ENCODE assay signal across 8 mouse cellular contexts in the genomic region with DNA sequence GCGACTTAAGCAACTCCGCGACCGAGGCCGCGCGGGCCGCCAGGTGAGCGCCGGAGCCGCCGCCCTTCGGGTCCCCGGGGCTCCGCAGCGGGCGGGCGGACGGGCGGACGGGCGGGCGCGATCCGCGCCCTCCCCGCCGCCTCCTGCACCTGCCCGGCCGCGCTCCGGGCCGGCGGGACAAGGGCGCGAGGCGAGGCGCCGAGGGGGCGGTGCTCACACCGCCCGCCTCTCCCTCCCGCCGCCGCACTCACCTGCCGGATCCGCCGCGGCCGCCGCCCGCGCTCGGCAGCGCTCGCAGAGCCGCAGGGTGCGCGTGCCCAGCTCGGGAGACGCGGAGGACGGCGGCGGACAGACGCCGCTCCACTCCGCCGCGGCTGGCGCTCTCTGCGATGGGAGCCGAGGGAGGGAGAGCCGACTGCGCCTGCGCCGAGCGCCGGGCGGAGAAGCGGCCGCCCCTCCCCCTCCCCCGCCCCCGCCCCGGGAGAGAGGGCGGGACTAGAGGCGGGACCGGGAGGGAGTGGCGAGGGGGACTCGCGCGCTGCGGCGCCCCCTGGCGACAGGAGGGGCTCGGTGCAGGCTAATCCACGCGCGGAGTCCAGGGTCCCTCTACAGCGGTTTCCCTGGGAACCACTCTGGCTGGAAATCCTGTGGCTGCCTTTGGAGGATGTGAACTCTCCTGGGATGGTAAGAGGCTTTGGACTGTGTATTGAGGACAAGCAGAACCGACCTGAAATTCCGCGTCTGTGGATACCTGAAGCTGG. TPM values are rescaled to one million over a fixed set of nuclear protein-coding genes. Genes with fewer than 3 reads are reported as not detected.
DNase-seq lines count a peak whose midpoint lies in the region; ATAC-seq lines count a peak whose summit lies in the region.

A gene (minus strand): TSS at position 761 of the 761 bp plus-strand sequence.

- peak within 1 kb of the TSS; percentile 67 for H3K4me3 ChIP-seq in intestine, embryonic 14.5 days (ENCODE audit: low read depth, low read length)

- H3K27ac ChIP-seq in intestine, embryonic 14.5 days (ENCODE audit: low read depth) = peak within 1 kb of the TSS; percentile 71

- peak; percentile 86 for ATAC-seq in intestine, embryonic 14.5 days (replicated peaks; ENCODE audit: low FRiP score, low TSS enrichment, low read depth)

- no peaks in the 10 kb centered on the region for H3K36me3 ChIP-seq in intestine, embryonic 14.5 days (ENCODE audit: control insufficient read depth, insufficient read depth, low read length)

- H3K4me2 ChIP-seq in intestine, embryonic 14.5 days (ENCODE audit: low read length) = peak within 1 kb of the TSS; percentile 60

- peaks cover 6% of the 10 kb centered on the region for H3K4me1 ChIP-seq in intestine, embryonic 14.5 days (replicated peaks; ENCODE audit: control insufficient read depth, insufficient read depth, low read length)

- intact Hi-C loops in left cerebral cortex, postnatal 14 days (cut with DNase I) = no loop called here

- under 1% methylated on average over 87 of the region's 103 CpGs for WGBS in intestine, embryonic 14.5 days

- no peaks in the 10 kb centered on the region for H3K9me3 ChIP-seq in intestine, embryonic 14.5 days (ENCODE audit: control insufficient read depth, low read length)

- DNase-seq in adrenal gland, adult (ENCODE audit: inconsistent age in 2 of 2, low spot score in 1 of 2) = peak; percentile 93 to 97
- peak; percentile 90 for DNase-seq in embryo, embryonic 10.5 days (ENCODE audit: low spot score)
- DNase-seq in gastrocnemius, postnatal 25 days = peak; percentile 89
- DNase-seq in intestine, embryonic 14.5 days (ENCODE audit: low spot score) = peak; percentile 98
- DNase-seq in left cerebral cortex, postnatal 14 days (ENCODE audit: low spot score in 2 of 2) = peak; percentile 88 to 95
- peak; percentile 92 for DNase-seq in mesoderm, embryonic 11.5 days (ENCODE audit: low read depth, low spot score)
- DNase-seq in right cerebral cortex, postnatal 36 days (ENCODE audit: low spot score in 2 of 2) = peak; percentile 79
- peak; percentile 91 for DNase-seq in yolk sac, embryonic 10.5 days (ENCODE audit: low spot score)

- H3K27me3 ChIP-seq in intestine, embryonic 14.5 days (replicated peaks; ENCODE audit: control insufficient read depth, insufficient read depth, low read length) = no peaks in the 10 kb centered on the region

- H3K9ac ChIP-seq in intestine, embryonic 14.5 days (ENCODE audit: low read length) = peak within 1 kb of the TSS; percentile 65

RNA-seq across cellular contexts. Expression of the gene that starts here (rescaled TPM):
- 10 to 100 TPM; 20.3 to 22.9 TPM for total RNA-seq in gastrocnemius, postnatal 25 days (2021)
- polyA plus RNA-seq in intestine, embryonic 14.5 days (2014; fragmentation: Nextera tagmentation; extraction: Ambion mirVana) = 30.7 and 32.5 TPM in 2 replicates
- total RNA-seq in left cerebral cortex, postnatal 14 days (2021) = 10 to 100 TPM; 43.8 to 47.5 TPM

Comparison
In these comparisons a context has a peak if more than half of its experiments do, and no peak if none do; other contexts are left out.
1. Peak in every context shown above with its lines: DNase-seq, ATAC-seq, H3K4me3 ChIP-seq and H3K27ac ChIP-seq.